Mouse (Mus musculus) CD4-positive, CD25-positive, alpha-beta regulatory T cell, adult 4 months (primary cell): Measurements from ENCODE around the gene Ovca2. TPM values are rescaled to one million over a fixed set of nuclear protein-coding genes. Genes with fewer than 3 reads are reported as not detected.
"Not testable (repeated sequence)": the region's sequence is repeated elsewhere in the genome, so short reads cannot be mapped to it uniquely, and the experiment has no call there.

ENCODE experiments used
- ATAC-seq: one replicate; pipeline ENCODE4 v1.8.0; 2017
- polyA plus RNA-seq, 2 experiments: library from polyadenylated mRNA; unstranded; fragments of 100-300 nt; shearing (Covaris generic); gene quantifications; one replicate each; pipeline ENCODE4 v1.2.1; 2017

Gene Ovca2
- polyA plus RNA-seq, 2 experiments from 2014 or later = 19.2 to 29.4 TPM

DNA sequence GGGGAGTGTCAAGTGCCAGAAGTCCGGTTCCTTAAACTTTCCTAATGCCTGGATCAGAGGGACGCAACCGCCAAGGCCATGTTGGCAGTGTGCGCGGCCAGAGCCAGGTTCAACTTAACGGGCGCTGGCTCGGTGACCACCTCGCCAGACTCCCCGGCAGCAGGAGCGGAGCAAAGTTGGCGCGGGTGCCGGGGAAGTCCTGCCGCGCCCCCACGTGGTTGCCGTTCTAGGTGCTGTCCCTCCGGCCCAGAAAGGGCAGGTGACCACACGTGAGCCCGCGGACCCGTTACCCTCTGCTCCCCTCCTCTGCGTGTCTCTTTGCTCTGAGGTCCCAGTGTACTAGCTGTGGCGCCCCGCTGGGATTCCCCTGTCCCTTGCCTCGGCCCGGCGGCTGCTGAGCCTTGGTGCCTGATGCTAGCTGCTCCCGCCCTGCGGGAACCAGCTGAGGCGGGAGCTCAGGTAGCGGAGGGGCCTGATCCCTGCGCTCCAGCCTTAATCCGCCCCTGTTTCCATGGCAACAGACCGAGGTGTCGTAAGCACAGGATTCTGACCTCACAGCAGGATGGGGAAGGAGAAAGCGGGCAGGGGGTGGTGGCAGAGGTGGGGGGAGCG lies 16.3 kb upstream of the Ovca2 start:
- ATAC-seq = peak; percentile 40

- no peak for ATAC-seq
Measured at GRCm38 (mm10) chr11:75194121-75194849, 15.7 kb upstream of the Ovca2 start.

- ATAC-seq = peak; percentile 50
Measured at GRCm38 (mm10) chr11:75193256-75194071, 14.8 kb upstream of the Ovca2 start, which contains the start of gene Rtn4rl1. Gene Rtn4rl1, plus strand, starts transcription at chr11:75193783.

DNA sequence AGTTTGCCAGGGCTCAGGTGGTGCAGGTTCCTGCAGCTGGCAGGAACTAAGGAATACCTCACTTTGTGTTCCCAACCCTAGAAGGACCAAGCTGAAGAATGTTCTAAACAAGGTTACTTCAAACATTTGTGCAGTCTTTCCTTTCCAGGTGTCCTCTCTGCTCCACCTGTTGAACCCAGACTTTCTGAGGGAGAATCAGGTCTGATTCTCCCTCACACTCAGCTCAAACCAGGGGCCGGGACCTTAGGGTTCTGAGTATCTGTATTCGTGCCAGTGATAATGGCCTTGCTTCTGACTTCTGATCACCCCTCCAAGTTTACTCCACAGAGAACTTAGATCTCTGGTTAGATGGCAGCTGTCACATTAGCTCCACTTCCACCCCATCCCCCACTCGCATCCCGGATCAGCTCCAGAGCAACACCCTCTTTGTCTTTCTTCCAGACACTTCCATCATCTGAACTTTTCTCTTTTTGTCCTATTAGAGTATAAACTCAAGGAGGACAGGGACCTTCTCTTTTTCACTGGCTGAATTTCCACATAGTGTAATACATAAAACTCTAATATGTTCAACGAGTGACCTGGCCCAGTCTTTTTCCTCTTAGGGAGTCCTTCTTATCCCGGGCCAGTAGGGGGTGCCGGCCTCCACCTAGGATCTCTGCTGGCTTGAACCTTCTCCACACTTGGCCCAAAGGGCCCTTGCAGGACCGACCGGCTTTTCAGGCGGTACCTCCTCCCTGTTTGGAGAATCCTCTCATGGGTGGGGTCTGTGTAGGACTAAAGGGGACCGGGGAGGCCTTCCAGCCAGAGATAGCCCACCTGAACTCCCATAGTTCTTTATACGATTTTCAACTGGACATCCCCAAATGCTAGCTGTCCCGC lies 13.9 kb upstream of the Ovca2 start:
- no peak for ATAC-seq

DNA sequence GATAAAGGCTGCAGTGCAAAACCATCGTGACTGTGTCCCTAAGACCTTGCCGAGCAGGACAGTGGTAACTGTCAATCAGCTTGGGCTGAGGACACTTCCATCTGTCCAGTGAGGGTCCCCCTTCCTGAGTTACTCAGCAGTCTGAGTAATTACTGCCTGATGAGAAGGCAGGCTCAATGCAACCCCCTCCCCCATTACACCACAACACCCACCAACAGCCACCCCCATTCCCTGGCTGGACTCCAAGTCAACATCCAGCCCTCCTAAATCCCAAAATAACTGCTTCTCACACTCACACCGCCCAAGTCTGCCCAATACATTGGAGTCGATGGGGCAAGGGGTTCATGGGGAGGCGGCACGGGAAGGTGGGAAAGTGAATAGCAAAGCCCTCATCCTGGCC lies 13.2 kb upstream of the Ovca2 start:
- ATAC-seq = no peak

- no peak for ATAC-seq
Measured at GRCm38 (mm10) chr11:75190905-75191441, 12.3 kb upstream of the Ovca2 start, which contains the start of gene Dph1. Gene Dph1, minus strand, starts transcription at chr11:75191241.

DNA sequence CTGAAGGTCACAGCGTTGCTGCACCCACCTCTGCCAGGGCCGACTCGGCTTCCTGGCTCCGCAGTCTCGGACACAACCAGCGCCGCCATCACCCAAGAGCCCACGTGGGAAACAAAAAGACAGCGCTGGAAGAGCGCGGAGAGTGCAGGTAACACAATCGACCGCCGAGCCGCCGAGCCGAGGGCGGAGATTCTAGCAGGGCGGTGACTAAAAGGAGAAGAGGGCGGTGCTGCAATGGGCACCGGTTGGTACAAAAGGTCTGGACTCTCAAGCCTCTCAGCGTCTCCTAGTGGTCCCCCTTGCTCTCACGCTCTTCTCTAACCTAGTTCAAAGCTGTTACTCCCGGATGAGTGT lies 11.7 kb upstream of the Ovca2 start:
- peak; percentile 82 for ATAC-seq

DNA sequence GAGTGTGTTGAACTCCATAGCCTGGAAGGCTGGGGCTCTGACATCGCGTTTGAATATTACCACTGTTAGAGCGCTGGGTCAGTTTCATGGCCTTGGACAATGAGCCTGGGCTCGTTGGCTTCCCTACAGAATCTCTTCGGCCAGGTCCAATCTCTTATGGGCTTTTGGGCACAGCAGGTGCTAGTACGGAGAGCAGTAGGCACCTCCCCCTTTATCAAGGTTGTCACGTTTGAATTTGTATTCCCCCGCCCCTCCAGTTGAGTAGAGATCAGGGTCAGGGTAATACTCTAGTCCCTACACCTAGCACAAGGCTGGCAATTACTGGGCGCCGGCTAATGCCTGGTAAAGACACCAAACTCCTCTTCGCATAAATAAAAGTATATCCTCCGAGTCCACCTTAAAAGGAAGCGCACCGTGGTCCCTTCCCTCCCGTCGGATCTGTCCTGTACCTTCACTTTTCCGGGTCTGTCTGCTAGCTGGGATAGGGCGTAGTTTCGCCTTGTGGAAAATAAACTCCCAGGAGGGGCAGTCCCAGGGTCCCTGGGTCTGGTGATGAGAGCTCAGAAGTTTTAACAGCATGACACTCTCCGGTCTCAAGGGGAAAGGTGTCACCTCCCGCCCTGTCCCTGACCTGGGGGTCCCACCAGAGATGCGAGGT lies 11.2 kb upstream of the Ovca2 start:
- no peak for ATAC-seq

DNA sequence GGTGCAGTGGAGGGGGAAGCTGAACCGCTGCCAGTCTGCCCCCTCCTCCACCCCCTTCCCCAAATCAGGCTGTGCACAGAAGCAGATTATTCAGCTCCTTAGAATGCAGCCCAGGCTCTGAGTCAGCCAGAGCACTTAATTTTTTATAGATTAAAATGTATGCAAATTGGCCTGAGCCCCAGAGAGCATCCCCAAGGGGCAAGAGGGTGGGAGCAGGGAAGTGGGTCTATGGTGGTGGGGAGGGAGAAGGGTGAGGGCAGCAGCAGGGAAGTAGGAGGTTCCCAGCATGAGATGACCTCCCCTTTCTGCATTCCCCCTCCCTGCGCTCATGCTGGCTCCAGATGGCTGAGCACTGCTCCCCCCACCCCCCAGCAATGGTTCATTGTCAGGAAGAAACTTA lies 6.4 kb upstream of the Ovca2 start:
- ATAC-seq = no peak

DNA sequence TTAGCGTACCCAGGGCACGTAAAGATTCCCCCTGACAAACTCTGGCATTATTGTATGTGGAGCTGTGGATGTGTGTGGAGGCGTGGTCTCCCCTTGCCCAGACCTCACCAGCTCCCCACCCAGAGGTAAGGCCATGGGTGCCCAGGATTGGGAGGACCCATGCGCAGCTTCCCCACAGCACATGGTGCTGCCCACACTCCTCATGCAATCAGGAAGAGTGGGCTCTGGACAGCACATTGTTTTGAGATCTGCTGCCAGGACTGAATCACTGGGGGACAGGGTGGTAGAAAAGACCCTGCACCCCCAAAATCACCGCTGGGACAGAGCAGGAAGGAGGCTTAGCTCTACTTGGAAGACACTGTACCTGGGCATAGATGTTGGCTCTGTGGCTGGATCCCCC lies 5.9 kb upstream of the Ovca2 start:
- no peak for ATAC-seq

DNA sequence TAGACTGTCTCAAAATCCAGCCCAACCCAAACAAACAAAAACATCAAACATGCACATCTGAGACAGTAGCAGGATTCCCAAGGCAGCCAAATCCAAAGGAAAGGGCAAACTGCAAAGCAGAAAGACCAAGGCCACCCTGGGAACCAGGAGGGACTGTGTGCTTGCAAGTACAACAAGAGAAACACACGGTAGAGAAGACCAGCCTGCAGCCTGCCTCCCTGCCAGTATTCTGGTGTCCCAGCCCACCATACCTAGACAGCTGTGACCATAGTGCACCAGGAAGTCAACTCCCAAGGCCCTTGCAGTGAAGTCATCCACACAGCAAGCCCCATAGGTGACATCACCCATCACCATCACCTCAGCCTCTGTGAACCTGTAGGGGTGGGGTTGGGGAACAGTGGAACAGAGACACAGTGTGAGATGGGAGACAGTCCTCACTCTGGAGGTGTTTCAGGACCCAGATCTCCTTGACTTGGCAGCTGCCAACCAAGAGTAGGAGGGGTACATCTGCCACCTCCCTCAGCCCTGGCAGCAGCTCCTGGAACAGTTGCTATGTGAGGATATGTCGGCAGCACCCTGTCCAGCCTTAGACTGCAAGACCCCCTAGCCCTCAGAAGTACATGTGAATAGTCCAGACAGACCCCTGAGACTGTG lies 5.4 kb upstream of the Ovca2 start:
- ATAC-seq = no peak

GRCm38 (mm10) chr11:75178011-75178410 lies 624 bp downstream of the Ovca2 start:
- no peak for ATAC-seq

GRCm38 (mm10) chr11:75174574-75174973 lies 4.1 kb downstream of the Ovca2 start:
- ATAC-seq = not testable (repeated sequence)

DNA sequence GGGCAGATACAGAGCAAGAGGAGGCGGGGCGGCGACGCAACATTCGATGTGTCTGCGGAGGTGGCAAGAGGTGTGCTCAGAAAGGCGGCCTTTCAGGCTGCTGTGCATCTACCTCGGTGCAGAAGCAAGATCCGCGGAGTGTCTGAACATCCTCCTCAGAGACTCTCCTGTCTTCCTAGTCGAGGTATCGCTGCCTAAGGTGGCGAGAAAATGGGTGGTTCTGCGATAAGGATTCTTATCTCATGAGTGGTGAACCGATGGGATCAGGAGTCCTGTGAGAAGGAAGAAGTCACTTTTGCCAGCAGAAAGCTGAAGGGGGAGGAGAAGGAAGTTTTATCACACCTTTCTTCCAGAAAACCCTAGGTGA lies 4.9 kb downstream of the Ovca2 start:
- ATAC-seq = no peak

DNA sequence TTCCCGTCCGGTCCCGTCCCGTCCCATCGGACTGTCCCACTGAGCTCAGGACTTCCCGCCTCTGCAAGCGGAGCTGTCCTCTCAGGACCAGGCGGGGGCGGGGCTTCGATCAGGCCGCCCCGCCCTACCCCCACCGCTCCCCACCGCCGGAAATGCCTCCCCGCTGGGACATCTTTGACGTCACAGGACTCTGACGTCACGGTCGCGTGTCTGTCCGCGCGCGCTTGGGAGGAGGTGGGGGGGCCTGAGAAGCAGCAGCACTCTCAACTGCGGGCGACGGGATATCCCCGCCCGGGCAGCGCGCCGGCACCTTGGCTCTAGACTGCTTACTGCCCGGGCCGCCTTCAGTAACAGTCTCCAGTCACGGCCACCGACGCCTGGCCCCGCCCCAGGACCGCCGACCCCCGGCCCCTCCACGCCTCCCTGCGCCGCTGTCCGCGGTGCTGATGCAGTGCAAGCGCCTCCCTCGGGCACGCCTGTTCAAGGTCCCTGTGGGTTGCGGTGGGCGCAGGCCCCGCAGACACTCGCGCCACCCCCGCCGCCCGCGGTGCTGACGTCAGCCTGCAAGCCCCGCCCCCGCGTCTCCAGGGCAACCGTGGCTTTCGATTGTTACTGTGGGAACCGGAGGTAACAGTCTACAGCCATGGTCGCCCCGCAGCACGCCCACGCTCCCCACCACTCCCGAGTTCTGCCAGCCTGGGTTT lies 5.4 kb downstream of the Ovca2 start:
- peak; percentile 48 for ATAC-seq

DNA sequence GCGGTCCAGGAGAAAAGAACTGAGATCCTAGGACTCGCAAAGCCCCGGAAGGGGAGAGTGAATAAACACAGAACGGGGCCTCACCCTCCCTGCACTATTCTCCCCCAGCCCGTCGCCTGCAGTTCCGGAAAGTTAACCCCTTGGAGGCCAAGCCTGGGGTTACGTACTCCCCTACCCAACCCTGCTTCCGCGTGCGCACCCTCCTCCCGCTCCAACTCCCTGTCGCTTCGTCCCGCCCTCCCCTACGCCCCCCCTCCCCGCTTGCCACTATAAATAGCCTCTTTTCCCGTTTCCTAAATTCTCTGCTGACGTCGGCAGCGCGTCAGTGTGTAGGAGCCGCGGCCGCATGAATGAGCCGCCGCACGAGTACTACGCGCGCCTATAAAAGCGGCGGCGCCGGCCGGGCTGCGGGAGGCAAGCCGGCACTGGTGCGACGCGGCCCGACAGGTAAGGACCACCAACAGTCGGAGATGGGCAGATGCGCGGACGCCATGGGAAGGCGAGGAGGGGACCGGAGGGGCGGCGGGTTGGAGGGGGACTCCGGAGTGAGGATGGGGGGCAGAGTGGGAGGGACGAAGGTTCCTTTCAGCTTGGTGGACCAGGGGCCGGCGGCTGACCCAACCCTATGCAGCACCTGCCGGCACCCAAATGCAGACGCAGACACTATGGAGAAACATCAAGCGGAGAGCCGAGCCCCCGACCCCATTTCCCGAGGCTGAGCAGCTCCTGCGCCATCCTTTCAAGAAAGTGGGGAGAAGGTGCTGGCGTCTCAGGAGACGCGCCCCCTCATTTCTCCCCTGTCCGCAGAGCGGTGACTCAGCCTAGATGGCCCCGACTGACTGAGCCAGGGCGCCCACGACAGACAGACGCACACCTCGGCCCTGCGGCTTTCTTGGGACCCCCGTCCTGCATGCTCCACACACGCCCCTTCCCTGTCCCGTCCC lies 6.2 kb downstream of the Ovca2 start:
- no peak for ATAC-seq

DNA sequence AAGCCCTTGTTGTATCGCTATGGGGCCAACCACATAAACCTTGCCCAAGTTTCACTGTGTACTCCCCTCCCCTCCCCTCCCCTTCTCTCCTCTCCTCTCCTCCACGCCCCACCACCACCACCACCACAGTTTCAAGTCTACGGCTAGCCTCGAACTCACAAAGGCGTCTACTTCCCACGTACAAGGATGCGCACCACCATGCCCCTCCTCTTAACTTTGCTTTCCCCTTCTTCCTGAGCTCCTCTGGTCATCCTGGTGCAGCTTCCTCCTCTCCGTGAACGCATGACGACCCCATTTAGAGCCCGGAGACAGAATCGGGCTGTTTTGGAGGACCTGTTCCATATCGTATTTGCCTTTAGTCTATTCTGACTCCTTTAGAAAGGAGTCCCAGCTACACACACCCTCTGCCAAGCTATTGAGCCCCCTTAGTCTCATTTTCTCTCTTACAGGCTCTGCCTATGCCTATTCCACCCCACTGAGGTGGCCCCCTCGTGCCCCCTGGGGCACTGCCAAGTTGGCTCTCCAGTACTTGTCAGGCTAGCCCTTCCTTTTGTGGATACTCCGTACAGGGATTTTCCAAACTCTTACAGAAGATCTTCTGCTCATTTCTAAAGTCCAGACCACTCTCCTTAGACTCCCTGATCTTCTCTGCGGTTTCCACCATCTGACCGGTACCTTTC lies 7.3 kb downstream of the Ovca2 start:
- no peak for ATAC-seq

DNA sequence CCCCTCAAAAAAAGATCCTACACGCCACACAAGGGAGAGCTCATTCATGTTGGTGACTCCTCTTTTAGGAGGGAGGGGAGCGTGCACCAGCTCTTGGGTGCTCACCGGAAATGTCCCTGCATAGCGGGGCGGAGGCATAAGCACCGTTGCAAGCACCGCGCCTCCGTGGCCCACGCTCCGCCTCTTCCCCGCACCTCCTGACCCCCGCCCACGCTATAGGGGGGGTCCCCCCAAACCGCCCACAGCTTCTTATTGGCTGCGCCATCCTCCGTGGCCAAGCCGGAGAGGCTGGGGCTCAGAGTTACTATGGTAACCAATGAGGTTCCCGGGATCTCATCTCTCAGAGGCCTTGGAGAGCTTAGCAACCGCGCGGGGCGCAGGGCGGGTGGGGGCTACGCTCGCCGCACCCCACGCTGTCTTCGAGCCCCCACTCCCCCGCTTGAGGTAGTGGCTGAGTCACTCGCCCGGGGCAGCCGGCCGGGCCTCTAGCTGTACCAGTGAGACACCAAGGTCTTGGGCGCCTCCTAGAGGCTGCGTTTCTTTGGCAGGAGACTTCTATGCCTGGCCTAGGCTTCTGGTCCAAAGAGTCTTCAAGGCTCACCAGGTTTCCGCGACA lies 8.4 kb downstream of the Ovca2 start:
- peak; percentile 50 for ATAC-seq
